Mouse (Mus musculus): ENCODE measurements at regions not wholly inside any gene's neighbourhood (a gene's known extent, or its start where the extent isn't known, plus 50 kb on each side); places are given as distances from the start of the nearest gene placed in this dataset.

GRCm38 (mm10) chr14:99383170-99383569 is 84.7 kb downstream of the Klf5 start:
- peaks cover 3% of the 10 kb centered on the region; the same call in 1 of the 2 replicates for H3K4me1 ChIP-seq (ENCODE audit: control insufficient read depth, insufficient read depth, low read length)
- H3K36me3 ChIP-seq (ENCODE audit: control insufficient read depth, insufficient read depth, low read length): no peaks in the 10 kb centered on the region
- WGBS: 85% methylated on average over 6 of the region's 6 CpGs
- H3K9me3 ChIP-seq (ENCODE audit: control insufficient read depth, low read length): no peaks in the 10 kb centered on the region
- no peak for ATAC-seq
- H3K9ac ChIP-seq (ENCODE audit: low read depth, low read length): no peak overlapping the region
- no peaks in the 10 kb centered on the region for H3K27me3 ChIP-seq (replicated peaks; ENCODE audit: control insufficient read depth, insufficient read depth, low read length)
- H3K4me2 ChIP-seq (ENCODE audit: low read depth, low read length): no peak overlapping the region
- no peak overlapping the region for H3K4me3 ChIP-seq (ENCODE audit: low read length)
- H3K27ac ChIP-seq (ENCODE audit: low read length): no peak overlapping the region

GRCm38 (mm10) chr14:99387581-99387980 is 89.1 kb downstream of the Klf5 start:
- H3K27ac ChIP-seq (ENCODE audit: low read length): no peak overlapping the region
- H3K9ac ChIP-seq (ENCODE audit: low read depth, low read length): no peak overlapping the region
- no peaks in the 10 kb centered on the region for H3K9me3 ChIP-seq (ENCODE audit: control insufficient read depth, low read length)
- no peak overlapping the region for H3K4me2 ChIP-seq (ENCODE audit: low read depth, low read length)
- H3K4me3 ChIP-seq (ENCODE audit: low read length): no peak overlapping the region
- 93% methylated on average over 6 of the region's 6 CpGs for WGBS
- no peak for ATAC-seq
- H3K36me3 ChIP-seq (ENCODE audit: control insufficient read depth, insufficient read depth, low read length): no peaks in the 10 kb centered on the region
- no peaks in the 10 kb centered on the region for H3K27me3 ChIP-seq (replicated peaks; ENCODE audit: control insufficient read depth, insufficient read depth, low read length)
- peaks cover 3% of the 10 kb centered on the region; the same call in 1 of the 2 replicates for H3K4me1 ChIP-seq (ENCODE audit: control insufficient read depth, insufficient read depth, low read length)

GRCm38 (mm10) chr14:99389306-99389705 is 90.8 kb downstream of the Klf5 start:
- Histone ChIP-seq H3K9ac (ENCODE audit: low read depth, low read length) (no peak overlapping the region), H3K4me3 (ENCODE audit: low read length) (no peak overlapping the region), H3K36me3 (ENCODE audit: control insufficient read depth, insufficient read depth, low read length) (no peaks in the 10 kb centered on the region), H3K4me2 (ENCODE audit: low read depth, low read length) (no peak overlapping the region), H3K9me3 (ENCODE audit: control insufficient read depth, low read length) (no peaks in the 10 kb centered on the region), H3K27ac (ENCODE audit: low read length) (no peak overlapping the region), H3K4me1 (ENCODE audit: control insufficient read depth, insufficient read depth, low read length) (peaks cover 3% of the 10 kb centered on the region; the same call in 1 of the 2 replicates), H3K27me3 (replicated peaks; ENCODE audit: control insufficient read depth, insufficient read depth, low read length) (no peaks in the 10 kb centered on the region)
- 82% methylated on average over 5 of the region's 5 CpGs for WGBS
- ATAC-seq: no peak

DNA sequence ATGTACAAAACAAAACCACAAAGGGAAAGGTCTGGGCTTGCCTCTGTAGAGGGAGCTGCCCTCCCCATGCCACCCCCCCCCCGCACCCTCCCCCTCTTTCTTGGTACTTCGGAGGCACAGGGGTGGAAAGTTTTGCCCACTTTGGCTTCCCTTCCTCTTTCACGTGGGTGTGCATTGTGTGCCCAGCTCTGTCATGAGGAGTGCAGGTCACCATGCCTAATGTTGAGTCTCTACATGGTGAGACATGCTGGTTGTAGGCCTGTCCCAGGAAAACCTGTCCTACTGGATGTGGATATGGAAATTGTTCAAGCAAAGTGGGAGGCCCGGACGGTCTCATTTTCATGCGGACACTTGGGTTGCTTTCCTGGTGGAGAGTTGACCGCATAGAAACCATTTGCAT is 93.2 kb downstream of the Klf5 start:
- peaks cover 3% of the 10 kb centered on the region; the same call in 1 of the 2 replicates for H3K4me1 ChIP-seq (ENCODE audit: control insufficient read depth, insufficient read depth, low read length)
- no peaks in the 10 kb centered on the region for H3K9me3 ChIP-seq (ENCODE audit: control insufficient read depth, low read length)
- no peaks in the 10 kb centered on the region for H3K27me3 ChIP-seq (replicated peaks; ENCODE audit: control insufficient read depth, insufficient read depth, low read length)
- 90% methylated on average over 7 of the region's 7 CpGs for WGBS
- no peak overlapping the region for H3K27ac ChIP-seq (ENCODE audit: low read length)
- no peak overlapping the region for H3K4me2 ChIP-seq (ENCODE audit: low read depth, low read length)
- H3K9ac ChIP-seq (ENCODE audit: low read depth, low read length): no peak overlapping the region
- no peak for ATAC-seq
- no peaks in the 10 kb centered on the region for H3K36me3 ChIP-seq (ENCODE audit: control insufficient read depth, insufficient read depth, low read length)
- H3K4me3 ChIP-seq (ENCODE audit: low read length): no peak overlapping the region

DNA sequence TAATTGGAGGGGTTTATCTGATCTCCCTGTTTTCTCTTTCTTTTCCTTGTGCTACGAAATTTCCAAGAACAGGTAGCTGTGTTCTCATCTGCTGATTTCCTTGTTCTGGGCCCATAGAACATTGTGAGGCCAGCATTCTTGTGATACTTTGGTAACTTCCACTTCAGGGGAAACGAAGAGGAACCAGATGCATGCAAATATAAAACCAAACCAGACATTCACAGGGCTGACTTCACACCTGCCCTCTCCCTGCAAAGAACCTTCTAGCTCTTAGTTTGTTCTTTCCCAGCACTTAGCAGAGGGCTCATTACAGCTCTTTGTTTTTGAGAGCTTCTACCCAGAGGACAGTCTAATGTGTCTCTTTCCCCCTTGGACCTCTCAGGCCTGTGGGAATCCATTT is 94.3 kb downstream of the Klf5 start:
- 48% methylated on average over 2 of the region's 2 CpGs for WGBS
- H3K9me3 ChIP-seq (ENCODE audit: control insufficient read depth, low read length): no peaks in the 10 kb centered on the region
- 0 out of 2 replicates have a peak, but pooled peaks have one; percentile 4 for ATAC-seq
- peak overlapping the region; percentile 90 for H3K27ac ChIP-seq (ENCODE audit: low read length)
- H3K4me3 ChIP-seq (ENCODE audit: low read length): no peak overlapping the region
- peaks cover 3% of the 10 kb centered on the region; the same call in 1 of the 2 replicates for H3K4me1 ChIP-seq (ENCODE audit: control insufficient read depth, insufficient read depth, low read length)
- no peak overlapping the region for H3K4me2 ChIP-seq (ENCODE audit: low read depth, low read length)
- H3K9ac ChIP-seq (ENCODE audit: low read depth, low read length): 0 out of 2 replicates have a peak overlapping the region, but pooled peaks have one; percentile 11
- H3K27me3 ChIP-seq (replicated peaks; ENCODE audit: control insufficient read depth, insufficient read depth, low read length): no peaks in the 10 kb centered on the region
- H3K36me3 ChIP-seq (ENCODE audit: control insufficient read depth, insufficient read depth, low read length): no peaks in the 10 kb centered on the region

DNA sequence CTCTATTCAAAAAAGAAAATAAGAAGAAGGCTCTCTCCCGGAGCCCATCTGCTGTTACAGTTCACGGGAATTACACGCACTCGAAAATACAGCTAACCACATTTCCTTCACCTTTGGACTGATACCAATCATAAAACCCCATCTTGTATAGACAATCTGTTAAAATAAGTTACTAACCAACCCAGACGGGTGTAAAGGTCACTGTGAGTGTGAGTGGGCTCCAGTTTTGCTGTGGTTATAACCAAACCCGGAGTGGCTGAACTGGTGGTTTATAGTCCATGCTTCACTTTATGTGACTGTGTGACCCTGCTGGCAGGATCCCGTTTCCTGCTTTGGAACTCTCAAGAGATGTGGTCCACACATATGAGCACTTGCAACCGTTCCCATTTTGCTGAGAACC is 95.1 kb downstream of the Klf5 start:
- no peak overlapping the region for H3K4me3 ChIP-seq (ENCODE audit: low read length)
- H3K9ac ChIP-seq (ENCODE audit: low read depth, low read length): no peak overlapping the region
- WGBS: 55% methylated on average over 8 of the region's 8 CpGs
- peak overlapping the region; percentile 90 for H3K27ac ChIP-seq (ENCODE audit: low read length)
- H3K27me3 ChIP-seq (replicated peaks; ENCODE audit: control insufficient read depth, insufficient read depth, low read length): no peaks in the 10 kb centered on the region
- peak overlapping the region; percentile 21; the same call in 1 of the 2 replicates for H3K4me2 ChIP-seq (ENCODE audit: low read depth, low read length)
- peak; percentile 91 for ATAC-seq
- no peaks in the 10 kb centered on the region for H3K36me3 ChIP-seq (ENCODE audit: control insufficient read depth, insufficient read depth, low read length)
- H3K4me1 ChIP-seq (ENCODE audit: control insufficient read depth, insufficient read depth, low read length): peaks cover 3% of the 10 kb centered on the region; the same call in 1 of the 2 replicates
- H3K9me3 ChIP-seq (ENCODE audit: control insufficient read depth, low read length): no peaks in the 10 kb centered on the region

- WGBS: 70% methylated on average over 6 of the region's 6 CpGs
- Histone ChIP-seq H3K27ac (ENCODE audit: low read length) (no peak overlapping the region), H3K4me1 (ENCODE audit: control insufficient read depth, insufficient read depth, low read length) (no peaks in the 10 kb centered on the region), H3K36me3 (ENCODE audit: control insufficient read depth, insufficient read depth, low read length) (no peaks in the 10 kb centered on the region), H3K27me3 (replicated peaks; ENCODE audit: control insufficient read depth, insufficient read depth, low read length) (no peaks in the 10 kb centered on the region), H3K9ac (ENCODE audit: low read depth, low read length) (no peak overlapping the region), H3K4me2 (ENCODE audit: low read depth, low read length) (no peak overlapping the region), H3K4me3 (ENCODE audit: low read length) (no peak overlapping the region), H3K9me3 (ENCODE audit: control insufficient read depth, low read length) (no peaks in the 10 kb centered on the region)
- peak; percentile 67 for ATAC-seq
These were observed 104.8 kb downstream of the Klf5 start for GRCm38 (mm10) chr14:99403155-99403726.

DNA sequence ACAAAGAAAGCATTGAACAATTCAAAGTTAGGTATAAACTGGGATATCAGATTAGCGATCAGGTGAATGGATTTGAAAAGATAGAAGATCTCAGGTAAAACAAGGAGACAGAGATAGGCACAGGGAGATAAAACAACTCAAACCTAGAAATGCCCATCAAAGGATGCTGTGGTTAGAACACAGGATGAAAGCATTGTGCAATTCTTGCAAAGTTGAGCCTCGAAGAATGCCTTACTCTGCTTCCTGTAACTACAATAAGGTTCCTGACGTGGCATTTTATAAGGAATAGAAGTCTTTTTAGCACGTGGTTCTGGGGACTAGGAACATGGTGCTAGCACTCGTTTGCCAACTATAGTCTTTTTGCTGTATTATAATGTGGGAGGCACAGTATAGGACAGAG is 106.7 kb downstream of the Klf5 start:
- H3K27ac ChIP-seq (ENCODE audit: low read length): no peak overlapping the region
- H3K36me3 ChIP-seq (ENCODE audit: control insufficient read depth, insufficient read depth, low read length): no peaks in the 10 kb centered on the region
- no peaks in the 10 kb centered on the region for H3K4me1 ChIP-seq (ENCODE audit: control insufficient read depth, insufficient read depth, low read length)
- ATAC-seq: no peak
- H3K4me2 ChIP-seq (ENCODE audit: low read depth, low read length): no peak overlapping the region
- H3K27me3 ChIP-seq (replicated peaks; ENCODE audit: control insufficient read depth, insufficient read depth, low read length): no peaks in the 10 kb centered on the region
- no peak overlapping the region for H3K4me3 ChIP-seq (ENCODE audit: low read length)
- H3K9me3 ChIP-seq (ENCODE audit: control insufficient read depth, low read length): no peaks in the 10 kb centered on the region
- no peak overlapping the region for H3K9ac ChIP-seq (ENCODE audit: low read depth, low read length)
- WGBS: 88% methylated on average over 5 of the region's 5 CpGs

GRCm38 (mm10) chr14:99411835-99412234 is 113.3 kb downstream of the Klf5 start:
- Histone ChIP-seq H3K4me3 (ENCODE audit: low read length) (no peak overlapping the region), H3K9ac (ENCODE audit: low read depth, low read length) (no peak overlapping the region), H3K9me3 (ENCODE audit: control insufficient read depth, low read length) (no peaks in the 10 kb centered on the region), H3K27me3 (replicated peaks; ENCODE audit: control insufficient read depth, insufficient read depth, low read length) (no peaks in the 10 kb centered on the region), H3K36me3 (ENCODE audit: control insufficient read depth, insufficient read depth, low read length) (no peaks in the 10 kb centered on the region), H3K4me2 (ENCODE audit: low read depth, low read length) (no peak overlapping the region), H3K27ac (ENCODE audit: low read length) (no peak overlapping the region), H3K4me1 (ENCODE audit: control insufficient read depth, insufficient read depth, low read length) (peaks cover 10% of the 10 kb centered on the region; the same call in 1 of the 2 replicates)
- ATAC-seq: peak; percentile 66
- 37% methylated on average over 5 of the region's 5 CpGs for WGBS

- Histone ChIP-seq H3K4me1 (ENCODE audit: control insufficient read depth, insufficient read depth, low read length) (peaks cover 10% of the 10 kb centered on the region; the same call in 1 of the 2 replicates), H3K27me3 (replicated peaks; ENCODE audit: control insufficient read depth, insufficient read depth, low read length) (no peaks in the 10 kb centered on the region), H3K9ac (ENCODE audit: low read depth, low read length) (no peak overlapping the region), H3K9me3 (ENCODE audit: control insufficient read depth, low read length) (no peaks in the 10 kb centered on the region), H3K4me2 (ENCODE audit: low read depth, low read length) (no peak overlapping the region), H3K4me3 (ENCODE audit: low read length) (no peak overlapping the region), H3K27ac (ENCODE audit: low read length) (no peak overlapping the region), H3K36me3 (ENCODE audit: control insufficient read depth, insufficient read depth, low read length) (no peaks in the 10 kb centered on the region)
- 37% methylated on average over 3 of the region's 3 CpGs for WGBS
- ATAC-seq: no peak
These were observed 117.7 kb downstream of the Klf5 start for GRCm38 (mm10) chr14:99416169-99416568.
